Mouse (Mus musculus) myocyte (in vitro differentiated cells): Measurements from ENCODE around the gene Gm10643. TPM values are rescaled to one million over a fixed set of nuclear protein-coding genes. Genes with fewer than 3 reads are reported as not detected.

Source experiments
- H3K27me3 ChIP-seq: one replicate; pipeline ENCODE4 v1.6.1; 2011; ENCODE audit not compliant: control insufficient read depth, insufficient read depth, insufficient read length
- H3K36me3 ChIP-seq: one replicate; pipeline ENCODE4 v1.6.1; 2011; ENCODE audit not compliant: control insufficient read depth, insufficient read depth
- H3K4me2 ChIP-seq: one replicate; pipeline ENCODE4 v1.6.1; 2011; ENCODE audit warnings: low read depth, control low read depth
- H3K4me3 ChIP-seq: one replicate; pipeline ENCODE4 v1.5.1; 2011; ENCODE audit warnings: mild to moderate bottlenecking, control low read depth, moderate library complexity
- H3K79me2 ChIP-seq: one replicate; pipeline ENCODE4 v1.6.1; 2011; ENCODE audit not compliant: control insufficient read depth, insufficient read depth
- H3ac ChIP-seq: one replicate; pipeline ENCODE4 v1.6.1; 2011; ENCODE audit not compliant: control insufficient read depth, insufficient read length
- CEBPB ChIP-seq: IDR thresholded peaks from 2 replicates; pipeline ENCODE4 v1.6.1; 2011; ENCODE audit warnings: mild to moderate bottlenecking, moderate library complexity; ENCODE audit not compliant: poor library complexity, insufficient read depth, severe bottlenecking
- E2F4 ChIP-seq: IDR thresholded peaks from one replicate; pipeline ENCODE4 v1.6.1; 2011; ENCODE audit warnings: mild to moderate bottlenecking, control low read depth, moderate library complexity; ENCODE audit not compliant: insufficient read depth
- MAX ChIP-seq: IDR thresholded peaks from one replicate; pipeline ENCODE4 v1.6.1; 2011; ENCODE audit warnings: low read depth, mild to moderate bottlenecking, control low read depth
- MYOD1 ChIP-seq, 3 experiments: IDR thresholded peaks; one replicate each; pipeline ENCODE4 v1.6.1; 2011; ENCODE audit warnings: control low read depth in 2 of 3, low read depth in 2 of 3, mild to moderate bottlenecking in 2 of 3, moderate library complexity in 1 of 3; ENCODE audit not compliant: insufficient read length in 2 of 3, control insufficient read depth in 1 of 3
- MYOG ChIP-seq, 3 experiments: IDR thresholded peaks; one replicate each; pipeline ENCODE4 v1.6.1; 2011; ENCODE audit warnings: control low read depth in 2 of 3, low read depth in 2 of 3, mild to moderate bottlenecking in 2 of 3; ENCODE audit not compliant: insufficient read length in 2 of 3, control insufficient read depth in 1 of 3, insufficient read depth in 1 of 3
- POLR2A ChIP-seq: IDR thresholded peaks from one replicate; pipeline ENCODE4 v1.6.1; 2011; ENCODE audit warnings: low read depth, mild to moderate bottlenecking, control low read depth, moderate library complexity; ENCODE audit not compliant: insufficient read length
- POLR2AphosphoS2 ChIP-seq: IDR thresholded peaks from one replicate; pipeline ENCODE4 v1.6.1; 2011; ENCODE audit warnings: low read depth, control low read depth; ENCODE audit not compliant: insufficient read length
- REST ChIP-seq: IDR thresholded peaks from one replicate; pipeline ENCODE4 v1.6.1; 2011; ENCODE audit warnings: mild to moderate bottlenecking, control low read depth, moderate library complexity; ENCODE audit not compliant: insufficient read depth, insufficient read length
- SRF ChIP-seq: IDR thresholded peaks from one replicate; pipeline ENCODE4 v1.6.1; 2011; ENCODE audit warnings: low read depth; ENCODE audit not compliant: control insufficient read depth, insufficient read length
- TCF12 ChIP-seq: IDR thresholded peaks from one replicate; pipeline ENCODE4 v1.6.1; 2011; ENCODE audit warnings: mild to moderate bottlenecking, control low read depth; ENCODE audit not compliant: poor library complexity, insufficient read depth, severe bottlenecking
- TCF3 ChIP-seq: IDR thresholded peaks from one replicate; pipeline ENCODE4 v1.6.1; 2011; ENCODE audit warnings: low read depth, control low read depth; ENCODE audit not compliant: insufficient read length
- USF1 ChIP-seq: IDR thresholded peaks from one replicate; pipeline ENCODE4 v1.6.1; 2011; ENCODE audit warnings: low read depth, mild to moderate bottlenecking, control low read depth, moderate library complexity
- polyA plus RNA-seq: library from polyadenylated mRNA; unstranded; fragments of >200 nt; fragmentation: generic; extraction: Trizol; gene quantifications from one replicate; pipeline ENCODE4 v1.2.1, GENCODE M21; 2012; ENCODE audit warnings: missing spikeins

Gm10643 gene
- polyA plus RNA-seq, 1 experiment = 0.35 TPM

DNA sequence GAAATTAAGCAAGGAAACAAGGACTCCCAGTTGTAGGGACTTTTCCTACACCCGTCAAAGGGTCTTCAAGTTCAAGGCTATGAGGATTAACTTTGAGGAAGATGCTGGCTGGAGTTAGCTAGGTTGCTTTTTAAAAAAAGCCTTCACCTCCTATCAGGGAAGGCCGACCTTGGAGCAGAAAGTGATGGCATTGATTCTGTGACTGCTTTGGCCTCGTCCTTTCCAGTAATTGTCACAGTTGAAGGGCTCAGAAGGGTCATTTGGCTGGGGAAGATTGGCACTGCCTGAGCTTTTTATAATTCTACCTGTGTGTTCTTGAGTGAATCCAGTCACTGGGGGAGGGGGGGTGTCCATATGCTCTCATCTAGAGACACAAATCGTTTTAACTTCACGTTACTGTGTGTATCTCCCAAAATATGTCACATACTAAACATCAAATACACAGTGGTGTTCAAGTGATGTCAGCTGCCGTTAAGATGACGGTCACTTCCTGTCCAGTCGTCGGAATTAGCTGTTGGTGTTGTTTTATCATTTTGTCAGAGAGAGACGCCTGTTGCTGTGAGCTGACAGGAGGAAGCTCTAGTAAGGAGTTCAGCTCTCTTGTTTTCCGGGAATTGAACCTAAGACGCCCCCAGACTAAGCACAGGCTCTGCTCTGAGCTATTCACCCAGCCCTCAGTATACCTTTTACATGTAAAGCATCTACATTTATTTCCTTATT is 3.5 kb upstream of the Gm10643 start:
- H3K36me3 ChIP-seq = no peaks in the 10 kb centered on the region
- peaks cover 29% of the 10 kb centered on the region for H3K79me2 ChIP-seq
- H3K27me3 ChIP-seq = no peaks in the 10 kb centered on the region
- no peak overlapping the region for H3K4me3 ChIP-seq
- H3K4me2 ChIP-seq = no peak overlapping the region
- no peak overlapping the region for H3ac ChIP-seq
- TF ChIP-seq CEBPB (no peak), E2F4 (no peak), SRF (no peak)

DNA sequence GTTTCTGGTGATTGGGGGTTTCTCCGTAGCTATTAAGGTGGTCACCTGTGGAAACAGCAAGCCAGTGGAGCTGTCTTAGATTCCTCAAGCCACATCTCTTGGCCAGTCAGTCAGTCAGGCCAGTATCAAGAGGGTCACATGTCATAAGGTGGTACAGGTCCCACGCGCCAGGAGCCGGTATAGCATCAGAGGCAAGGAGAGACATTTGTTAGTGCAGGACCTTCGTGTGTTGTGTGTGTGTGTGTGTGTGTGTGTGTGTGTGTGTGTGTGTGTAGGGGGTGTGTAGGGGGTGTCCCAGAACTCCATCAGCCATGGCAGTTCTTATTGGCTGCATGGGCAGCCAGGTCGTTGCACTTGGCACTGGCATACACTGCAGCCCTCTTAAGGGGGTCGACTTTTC is 3.0 kb upstream of the Gm10643 start:
- Histone ChIP-seq H3K36me3 (no peaks in the 10 kb centered on the region), H3ac (no peak overlapping the region), H3K79me2 (peaks cover 29% of the 10 kb centered on the region), H3K4me3 (peak overlapping the region; percentile 41), H3K27me3 (no peaks in the 10 kb centered on the region), H3K4me2 (peak overlapping the region; percentile 95)
- TF ChIP-seq CEBPB (no peak), REST (no peak), SRF (no peak)

DNA sequence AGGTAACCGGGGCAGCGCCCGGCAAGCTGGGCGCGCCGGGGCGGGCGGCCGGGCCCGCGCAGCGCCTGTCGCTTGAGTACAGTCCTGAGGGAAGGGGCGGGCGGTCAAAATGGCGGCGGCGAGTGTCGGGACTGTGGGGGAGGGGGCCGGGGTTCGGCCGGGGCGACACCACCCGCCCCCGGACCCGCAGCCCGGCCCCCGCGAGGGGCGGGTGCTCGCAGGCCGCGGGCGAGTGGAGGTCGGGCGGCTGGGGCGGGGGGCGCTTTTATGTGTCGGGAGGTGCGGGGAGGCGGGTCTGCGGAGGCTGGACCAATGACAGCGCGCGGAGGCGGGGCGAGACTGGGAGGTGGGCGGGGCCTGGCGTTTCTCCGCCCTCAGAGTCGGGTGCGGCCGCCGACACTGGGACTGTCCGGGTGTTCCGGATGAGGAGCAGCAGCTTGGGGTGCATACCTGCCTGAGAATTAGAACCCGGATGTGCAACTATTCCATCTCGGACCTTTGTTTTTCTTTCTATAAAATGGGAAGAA is 2.2 kb upstream of the Gm10643 start:
- Histone ChIP-seq H3K79me2 (peaks cover 29% of the 10 kb centered on the region), H3K4me3 (peak overlapping the region; percentile 41), H3K4me2 (peak overlapping the region; percentile 95), H3K36me3 (no peaks in the 10 kb centered on the region), H3K27me3 (no peaks in the 10 kb centered on the region), H3ac (peak overlapping the region; percentile 9)
- no peak for TF ChIP-seq MYOG (IDR thresholded peaks at IDR 0.05; ENCODE audit: control insufficient read depth in 1 of 3, insufficient read depth in 1 of 3, insufficient read length in 2 of 3, low read depth in 2 of 3)
- TF ChIP-seq REST = no peak
- TF ChIP-seq POLR2AphosphoS2 = peak; percentile 64
- TF ChIP-seq POLR2A = peak; percentile 68
- TF ChIP-seq TCF3 = no peak
- no peak for TF ChIP-seq USF1
- no peak for TF ChIP-seq MYOD1 (IDR thresholded peaks at IDR 0.05; ENCODE audit: control insufficient read depth in 1 of 3, insufficient read length in 2 of 3, low read depth in 2 of 3)
- TF ChIP-seq SRF = peak; percentile 14
- no peak for TF ChIP-seq E2F4
- TF ChIP-seq CEBPB = no peak
- no peak for TF ChIP-seq TCF12
- no peak for TF ChIP-seq MAX

DNA sequence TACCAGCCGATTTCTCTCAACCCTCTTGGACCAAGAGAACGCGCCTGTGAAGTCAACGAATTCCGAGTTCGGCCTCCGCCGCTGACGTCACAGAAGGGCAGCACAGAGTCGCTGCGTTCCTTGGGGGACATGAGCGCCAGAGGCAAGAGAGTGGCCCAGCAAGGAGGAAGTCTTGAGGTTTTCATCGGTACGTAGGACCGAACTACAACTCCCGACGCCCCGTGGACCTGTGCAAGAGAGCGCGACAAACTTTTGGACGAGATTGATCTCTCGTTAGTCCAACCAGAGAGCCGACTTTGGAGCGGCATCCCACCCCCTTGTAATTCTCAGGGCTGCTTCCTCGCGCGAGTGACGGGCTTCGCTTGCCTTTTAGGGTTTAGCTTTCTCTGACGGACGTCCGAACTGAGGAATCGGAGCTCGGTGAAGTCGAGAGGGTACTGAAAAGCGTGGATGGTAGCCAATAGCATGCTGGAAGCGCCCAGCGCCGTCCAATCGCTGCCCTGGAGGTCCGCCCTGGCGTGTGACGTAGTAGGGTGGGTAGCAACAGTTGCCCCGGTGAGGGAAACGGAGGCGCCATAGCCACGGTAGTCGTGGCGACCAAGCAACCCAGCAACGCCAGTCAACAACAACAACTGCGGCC is 1.5 kb upstream of the Gm10643 start, which contains the start of gene Rfx1:
TSS of gene Rfx1 (plus strand) at position 544 of the 640 bp plus-strand sequence.
- TF ChIP-seq MAX = no peak
- TF ChIP-seq MYOD1 (IDR thresholded peaks at IDR 0.05; ENCODE audit: control insufficient read depth in 1 of 3, insufficient read length in 2 of 3, low read depth in 2 of 3) = no peak
- no peak for TF ChIP-seq USF1
- no peak for TF ChIP-seq TCF12
- peak; percentile 98 for TF ChIP-seq SRF
- 0 out of 2 replicates have a peak, but pooled peaks have one; percentile 10 for TF ChIP-seq CEBPB
- peak; percentile 85 for TF ChIP-seq E2F4
- TF ChIP-seq POLR2A = peak; percentile 80
- peak in 2 of 3 experiments; percentile 10 to 20 for TF ChIP-seq MYOG (IDR thresholded peaks at IDR 0.05; ENCODE audit: control insufficient read depth in 1 of 3, insufficient read depth in 1 of 3, insufficient read length in 2 of 3, low read depth in 2 of 3)
- TF ChIP-seq TCF3 = no peak
- TF ChIP-seq POLR2AphosphoS2 = peak; percentile 66
- H3K79me2 ChIP-seq = peaks cover 29% of the 10 kb centered on the region
- peak within 1 kb of the TSS; percentile 41 for H3K4me3 ChIP-seq
- H3ac ChIP-seq = peak within 1 kb of the TSS; percentile 9
- no peaks in the 10 kb centered on the region for H3K36me3 ChIP-seq
- no peaks in the 10 kb centered on the region for H3K27me3 ChIP-seq
- peak within 1 kb of the TSS; percentile 95 for H3K4me2 ChIP-seq

DNA sequence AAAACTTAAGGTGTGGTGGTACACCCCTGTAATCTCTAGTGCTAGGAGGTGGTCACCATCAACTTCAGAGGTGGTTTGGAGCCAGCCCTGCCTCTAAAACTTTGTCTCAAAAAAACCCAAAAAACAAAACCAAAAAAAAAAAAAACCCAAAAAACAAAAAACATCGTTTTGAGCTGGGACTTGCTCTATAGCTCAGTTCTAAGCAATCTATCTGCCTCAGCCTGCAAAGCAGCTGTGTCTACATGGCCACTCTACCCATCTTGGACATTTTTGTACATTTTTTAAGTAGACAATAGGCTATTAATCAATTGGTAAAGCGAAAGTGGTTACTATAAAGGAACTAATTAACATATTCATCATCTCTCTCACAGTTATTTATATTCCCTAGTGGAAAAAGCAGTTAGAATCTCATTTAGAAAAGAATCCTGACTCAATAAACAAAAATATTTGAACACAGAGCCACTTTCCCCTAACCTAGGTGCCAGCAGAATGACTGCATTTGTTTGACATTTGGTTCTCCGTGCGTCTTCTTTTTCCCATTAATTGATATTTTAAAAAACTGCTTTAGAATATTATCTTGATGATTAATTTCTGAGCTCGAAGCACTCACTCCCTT is 628 bp upstream of the Gm10643 start:
- H3K27me3 ChIP-seq = no peaks in the 10 kb centered on the region
- TF ChIP-seq E2F4 (no peak), POLR2A (no peak), MYOG (IDR thresholded peaks at IDR 0.05; ENCODE audit: control insufficient read depth in 1 of 3, insufficient read depth in 1 of 3, insufficient read length in 2 of 3, low read depth in 2 of 3) (no peak), POLR2AphosphoS2 (no peak), USF1 (no peak), MYOD1 (IDR thresholded peaks at IDR 0.05; ENCODE audit: control insufficient read depth in 1 of 3, insufficient read length in 2 of 3, low read depth in 2 of 3) (no peak), MAX (no peak), REST (no peak), CEBPB (no peak), TCF12 (no peak)

More for the DNA sequence above, 628 bp upstream of the Gm10643 start:
- H3K36me3 ChIP-seq = no peaks in the 10 kb centered on the region
- peak overlapping the region; percentile 89 for H3K4me2 ChIP-seq
- peak overlapping the region; percentile 9 for H3ac ChIP-seq
- H3K79me2 ChIP-seq = peaks cover 29% of the 10 kb centered on the region
- peak overlapping the region; percentile 41 for H3K4me3 ChIP-seq
